Mouse (Mus musculus) embryonic facial prominence, embryonic 10.5 days (tissue): ENCODE data around the gene Abcc3. TPM values are rescaled to one million over a fixed set of nuclear protein-coding genes. Genes with fewer than 3 reads are reported as not detected.

ENCODE experiments used
- DNase-seq: peaks from one replicate; pipeline ENCODE4 v3.0.0-alpha.2; 2017; ENCODE audit warnings: low spot score
- H3K27ac ChIP-seq: fragments of 300-500 bp; sonication (generic); replicated peaks from 2 replicates; pipeline ENCODE4 v1.5.1; 2016; ENCODE audit warnings: mild to moderate bottlenecking
- H3K27me3 ChIP-seq: fragments of 300-500 bp; sonication (generic); replicated peaks from 2 replicates; pipeline ENCODE4 v1.6.1; 2016; ENCODE audit warnings: low read depth, mild to moderate bottlenecking; ENCODE audit not compliant: poor library complexity, severe bottlenecking
- H3K36me3 ChIP-seq: fragments of 300-500 bp; sonication (generic); replicated peaks from 2 replicates; pipeline ENCODE4 v1.6.1; 2016; ENCODE audit warnings: mild to moderate bottlenecking, moderate library complexity
- H3K4me1 ChIP-seq: fragments of 300-500 bp; sonication (generic); 2 replicates; pipeline ENCODE4 v1.6.1; 2016
- H3K4me3 ChIP-seq: fragments of 300-500 bp; sonication (generic); 2 replicates; pipeline ENCODE4 v1.5.1; 2016; ENCODE audit warnings: mild to moderate bottlenecking, moderate library complexity
- H3K9me3 ChIP-seq: fragments of 300-500 bp; sonication (generic); 2 replicates; pipeline ENCODE4 v1.6.1; 2016; ENCODE audit warnings: mild to moderate bottlenecking
- WGBS: fragments of 180-500 bp; shearing (Covaris S2); methylation state at CpG from one replicate; pipeline ENCODE4 v1.1.7; 2016; 5-methylcytosine and 5-hydroxymethylcytosine counted together
- polyA plus RNA-seq: library from polyadenylated mRNA; unstranded; fragments of >200 nt; fragmentation: Nextera tagmentation; extraction: Ambion mirVana; gene quantifications from 2 replicates; pipeline ENCODE4 v1.2.1, GENCODE M21; 2016

Abcc3 gene
- polyA plus RNA-seq, 1 experiment from 2014 or later: 0.24 TPM

DNA sequence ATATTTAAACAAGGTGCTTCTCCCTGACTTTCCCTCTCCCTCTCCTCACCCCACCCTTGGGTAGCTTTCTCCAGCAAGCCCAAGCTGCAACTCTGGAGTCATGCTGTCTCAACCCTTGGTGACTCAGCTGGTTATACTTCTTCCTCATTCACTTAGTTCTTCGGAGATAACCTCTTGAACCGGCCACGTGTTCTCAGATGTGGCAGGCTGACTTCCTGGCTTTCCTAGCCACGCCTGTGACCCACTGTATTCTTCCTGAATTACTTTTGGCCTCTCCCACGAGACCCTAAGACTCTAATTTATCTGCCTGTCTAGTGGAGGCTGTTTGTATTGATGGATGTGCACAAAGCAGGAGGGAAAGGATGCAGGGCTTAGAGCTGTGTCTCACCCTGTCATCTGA is 22.0 kb downstream of the Abcc3 start:
- 47% methylated on average over 5 of the region's 5 CpGs for WGBS
- Histone ChIP-seq H3K36me3 (no peaks in the 10 kb centered on the region), H3K27ac (no peak overlapping the region), H3K9me3 (peaks cover 4% of the 10 kb centered on the region; the same call in 1 of the 2 replicates), H3K27me3 (peaks cover 34% of the 10 kb centered on the region), H3K4me1 (peaks cover 10% of the 10 kb centered on the region), H3K4me3 (no peak overlapping the region)
- no peak for DNase-seq

DNA sequence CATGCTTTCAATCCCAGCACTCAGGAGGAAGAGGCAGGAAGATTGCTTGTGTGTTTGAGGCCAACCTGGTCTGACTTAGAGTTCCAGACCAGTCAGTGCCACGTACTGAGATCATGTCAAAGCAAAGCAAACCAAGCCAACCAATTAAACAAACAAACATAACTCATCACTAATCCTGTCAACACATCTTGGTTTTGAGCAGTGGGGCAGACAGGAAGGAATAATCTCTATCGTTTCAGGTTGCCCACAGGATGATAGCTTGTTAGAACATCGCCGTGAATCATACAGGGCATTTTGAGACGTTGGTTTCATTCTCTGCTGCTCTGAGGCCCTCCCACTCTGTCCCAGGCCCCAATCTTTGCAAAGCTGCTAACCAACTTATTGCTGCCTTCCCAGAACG is 22.8 kb downstream of the Abcc3 start:
- no peaks in the 10 kb centered on the region for H3K36me3 ChIP-seq
- no peak overlapping the region for H3K4me3 ChIP-seq
- DNase-seq: no peak
- H3K27ac ChIP-seq: no peak overlapping the region
- H3K9me3 ChIP-seq: peaks cover 4% of the 10 kb centered on the region; the same call in 1 of the 2 replicates
- WGBS: 85% methylated on average over 6 of the region's 6 CpGs
- H3K27me3 ChIP-seq: peaks cover 34% of the 10 kb centered on the region
- H3K4me1 ChIP-seq: peaks cover 10% of the 10 kb centered on the region

DNA sequence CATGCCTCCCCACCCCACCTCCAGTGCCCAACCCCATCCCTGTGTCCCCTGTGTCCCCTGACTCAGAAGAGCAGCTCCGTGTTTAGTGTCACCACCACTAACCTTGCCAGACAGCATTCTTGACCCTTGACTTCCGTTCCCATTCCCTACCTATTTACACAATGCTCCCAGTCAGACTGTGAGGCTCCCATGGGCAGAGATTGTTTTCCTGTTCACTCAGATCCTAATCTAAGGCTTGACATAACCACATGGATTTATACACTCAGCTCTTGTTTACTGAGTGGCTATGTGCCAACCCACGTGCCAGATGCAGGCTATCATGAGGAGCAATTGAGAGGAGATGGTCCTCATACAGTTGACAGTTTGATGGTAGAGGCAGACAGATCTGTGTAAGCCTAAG is 27.5 kb downstream of the Abcc3 start:
- no peak overlapping the region for H3K4me3 ChIP-seq
- no peaks in the 10 kb centered on the region for H3K36me3 ChIP-seq
- 59% methylated on average over 3 of the region's 3 CpGs for WGBS
- 0 out of 2 replicates have a peak, but pooled peaks cover 7% of the 10 kb centered on the region for H3K27me3 ChIP-seq
- no peak overlapping the region for H3K27ac ChIP-seq
- no peak for DNase-seq
- H3K9me3 ChIP-seq: peaks cover 4% of the 10 kb centered on the region; the same call in 1 of the 2 replicates
- H3K4me1 ChIP-seq: no peaks in the 10 kb centered on the region

GRCm38 (mm10) chr11:94363690-94364089 is 29.1 kb downstream of the Abcc3 start:
- no peaks in the 10 kb centered on the region for H3K36me3 ChIP-seq
- H3K27ac ChIP-seq: no peak overlapping the region
- 0 out of 2 replicates have a peak, but pooled peaks cover 7% of the 10 kb centered on the region for H3K27me3 ChIP-seq
- no peak for DNase-seq
- H3K4me3 ChIP-seq: no peak overlapping the region
- H3K4me1 ChIP-seq: no peaks in the 10 kb centered on the region
- H3K9me3 ChIP-seq: peaks cover 4% of the 10 kb centered on the region; the same call in 1 of the 2 replicates
- 84% methylated on average over 7 of the region's 7 CpGs for WGBS

- H3K27ac ChIP-seq: no peak overlapping the region
- H3K27me3 ChIP-seq: 0 out of 2 replicates have a peak, but pooled peaks cover 1% of the 10 kb centered on the region
- 95% methylated on average over 5 of the region's 5 CpGs for WGBS
- DNase-seq: no peak
- H3K4me3 ChIP-seq: no peak overlapping the region
- H3K9me3 ChIP-seq: peaks cover 4% of the 10 kb centered on the region; the same call in 1 of the 2 replicates
- H3K4me1 ChIP-seq: no peaks in the 10 kb centered on the region
- H3K36me3 ChIP-seq: no peaks in the 10 kb centered on the region
Measured at GRCm38 (mm10) chr11:94362101-94362500, 30.7 kb downstream of the Abcc3 start.

DNA sequence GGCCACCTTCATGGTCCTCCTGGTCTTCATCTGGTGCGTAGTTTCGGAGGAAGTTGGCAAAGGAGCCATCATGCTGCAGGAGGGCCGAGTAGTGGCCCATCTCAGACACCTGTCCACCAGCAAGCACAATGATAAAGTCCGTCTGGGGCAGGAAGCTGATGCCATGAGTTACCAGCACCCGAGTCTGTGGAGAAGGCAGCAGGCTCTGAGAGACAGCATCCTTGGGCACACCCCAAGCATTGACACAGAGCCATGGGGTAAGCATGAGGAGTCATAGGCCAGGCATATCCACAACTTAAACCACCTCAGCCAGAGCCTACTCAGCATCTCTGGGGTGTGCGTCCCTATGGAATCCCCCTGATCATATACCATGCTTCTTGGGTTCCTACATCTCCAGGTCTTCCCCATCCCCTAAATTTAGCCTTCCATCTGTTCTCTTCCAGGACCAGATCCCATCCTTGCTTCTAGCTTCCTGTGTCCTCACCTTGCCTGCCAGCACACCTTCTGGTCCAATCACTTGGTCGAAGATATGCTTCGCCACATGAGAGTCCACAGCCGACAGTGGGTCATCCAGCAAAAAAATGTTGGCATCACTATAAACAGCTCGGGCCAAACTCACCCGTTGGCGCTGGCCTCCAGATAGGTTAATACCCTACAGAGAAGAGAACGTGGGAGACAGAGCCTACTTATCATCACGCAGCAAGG is 31.5 kb downstream of the Abcc3 start:
- WGBS: 92% methylated on average over 14 of the region's 14 CpGs
- Histone ChIP-seq H3K4me1 (no peaks in the 10 kb centered on the region), H3K27me3 (0 out of 2 replicates have a peak, but pooled peaks cover 6% of the 10 kb centered on the region), H3K4me3 (no peak overlapping the region), H3K9me3 (peaks cover 4% of the 10 kb centered on the region; the same call in 1 of the 2 replicates), H3K36me3 (no peaks in the 10 kb centered on the region), H3K27ac (no peak overlapping the region)
- DNase-seq: no peak

DNA sequence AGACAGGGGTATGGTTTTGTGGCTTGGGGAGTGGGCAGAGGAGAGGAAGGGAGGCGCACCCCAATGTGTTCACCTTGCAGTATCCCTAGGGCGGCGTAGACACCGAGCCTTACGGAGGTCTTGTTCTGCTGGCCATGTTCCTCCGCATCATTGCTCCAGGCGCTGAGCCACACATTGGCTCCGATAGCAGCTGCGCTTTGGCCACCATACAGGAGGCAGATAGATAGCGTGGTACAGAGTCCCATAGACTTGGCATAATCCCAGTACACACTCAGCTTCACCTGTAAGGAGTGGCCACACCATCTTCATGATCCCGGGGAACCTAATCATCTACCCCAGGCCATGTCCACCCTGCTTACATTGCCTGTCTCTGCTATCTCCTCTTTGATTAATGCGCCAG is 33.6 kb downstream of the Abcc3 start:
- Histone ChIP-seq H3K27ac (no peak overlapping the region), H3K4me1 (no peaks in the 10 kb centered on the region), H3K4me3 (no peak overlapping the region), H3K27me3 (0 out of 2 replicates have a peak, but pooled peaks cover 6% of the 10 kb centered on the region), H3K36me3 (no peaks in the 10 kb centered on the region), H3K9me3 (no peaks in the 10 kb centered on the region)
- 91% methylated on average over 12 of the region's 12 CpGs for WGBS
- DNase-seq: no peak

DNA sequence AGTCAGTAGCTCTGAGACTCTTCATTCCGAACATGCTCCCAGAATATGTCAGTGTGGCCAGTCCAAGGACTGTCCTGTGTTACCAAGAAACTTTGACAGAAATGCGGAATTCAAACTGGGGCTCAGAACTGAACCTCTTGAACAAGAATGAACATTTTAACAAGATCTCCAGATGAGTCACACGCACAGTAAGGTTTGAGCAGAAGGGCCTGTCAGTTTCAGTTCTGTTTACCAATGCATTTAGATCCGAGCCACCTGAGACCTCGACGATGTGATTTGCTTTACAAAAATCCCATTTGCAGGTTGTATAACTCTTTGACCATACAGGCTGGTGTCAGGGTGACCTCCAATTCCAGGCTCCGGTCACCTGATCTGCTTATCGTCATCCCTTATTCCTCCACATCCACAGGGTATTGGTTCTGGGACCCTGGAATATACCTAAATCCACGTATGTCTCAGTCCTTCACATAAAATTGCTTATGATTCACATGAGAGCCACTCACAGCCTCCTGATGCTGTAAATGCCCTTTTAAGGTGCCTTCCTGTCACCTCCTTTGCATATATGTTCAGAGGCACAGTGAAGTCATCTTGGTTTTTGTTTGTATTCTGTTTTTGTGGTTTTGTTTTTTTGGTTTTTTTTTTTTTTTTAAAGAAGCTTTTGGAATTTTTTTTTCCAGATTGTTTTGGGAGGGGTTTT is 37.1 kb downstream of the Abcc3 start:
- H3K27me3 ChIP-seq: peaks cover 28% of the 10 kb centered on the region
- DNase-seq: no peak
- H3K9me3 ChIP-seq: no peaks in the 10 kb centered on the region
- no peaks in the 10 kb centered on the region for H3K36me3 ChIP-seq
- 0 out of 2 replicates have a peak, but pooled peaks cover 4% of the 10 kb centered on the region for H3K4me1 ChIP-seq
- WGBS: 90% methylated on average over 9 of the region's 9 CpGs
- H3K4me3 ChIP-seq: no peak overlapping the region
- H3K27ac ChIP-seq: no peak overlapping the region

DNA sequence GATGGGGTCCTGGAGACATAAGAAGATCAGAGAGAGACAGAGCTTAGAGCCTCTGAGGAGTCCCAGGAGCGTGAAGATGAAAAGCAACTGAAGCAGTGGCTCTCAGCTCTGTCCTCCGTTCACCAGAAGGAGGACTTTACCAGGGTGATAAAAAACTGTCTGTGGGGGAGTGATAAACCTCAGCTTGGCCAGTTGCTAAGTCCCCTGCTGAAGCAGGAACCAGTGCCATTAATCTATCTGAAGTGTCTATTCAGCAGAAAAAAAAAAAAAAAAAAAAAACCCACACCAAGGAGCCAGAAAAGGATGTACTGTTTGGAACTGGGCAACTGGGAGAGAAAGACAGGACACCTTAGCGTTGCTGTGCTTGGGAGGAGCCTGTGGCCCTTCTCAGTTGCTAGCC is 41.7 kb downstream of the Abcc3 start:
- H3K27me3 ChIP-seq: peaks cover 22% of the 10 kb centered on the region
- 0 out of 2 replicates have a peak, but pooled peaks cover 4% of the 10 kb centered on the region for H3K4me1 ChIP-seq
- no peaks in the 10 kb centered on the region for H3K36me3 ChIP-seq
- WGBS: 38% methylated on average over 3 of the region's 3 CpGs
- no peaks in the 10 kb centered on the region for H3K9me3 ChIP-seq
- no peak overlapping the region for H3K27ac ChIP-seq
- H3K4me3 ChIP-seq: no peak overlapping the region
- DNase-seq: no peak

GRCm38 (mm10) chr11:94350337-94350736 is 42.5 kb downstream of the Abcc3 start:
- Histone ChIP-seq H3K27ac (no peak overlapping the region), H3K36me3 (no peaks in the 10 kb centered on the region), H3K4me1 (0 out of 2 replicates have a peak, but pooled peaks cover 4% of the 10 kb centered on the region), H3K4me3 (no peak overlapping the region), H3K27me3 (peaks cover 22% of the 10 kb centered on the region), H3K9me3 (no peaks in the 10 kb centered on the region)
- DNase-seq: no peak
- WGBS: 61% methylated on average over 1 of the region's 1 CpGs

DNA sequence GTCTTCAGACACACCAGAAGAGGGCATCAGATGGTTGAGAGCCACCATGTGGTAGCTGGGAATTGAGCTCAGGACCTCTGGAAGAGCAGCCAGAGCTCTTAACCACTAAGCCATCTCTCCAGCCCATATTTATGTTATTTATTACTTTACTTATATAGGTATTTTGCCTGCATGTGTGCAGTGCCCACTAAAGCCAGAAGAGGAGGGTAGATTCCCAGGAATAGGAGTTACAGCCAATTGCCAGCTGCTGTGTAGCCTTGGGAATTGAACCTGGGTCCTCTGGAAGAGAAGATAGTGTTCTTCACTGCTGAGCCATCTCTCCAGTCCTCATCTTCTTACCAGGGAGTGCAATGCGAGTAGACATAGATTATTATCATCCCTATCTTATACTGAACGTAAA is 43.0 kb downstream of the Abcc3 start:
- H3K4me3 ChIP-seq: no peak overlapping the region
- no peaks in the 10 kb centered on the region for H3K9me3 ChIP-seq
- no peak overlapping the region for H3K27ac ChIP-seq
- no peak for DNase-seq
- H3K4me1 ChIP-seq: peaks cover 5% of the 10 kb centered on the region
- 84% methylated on average over 2 of the region's 2 CpGs for WGBS
- peaks cover 24% of the 10 kb centered on the region for H3K27me3 ChIP-seq
- no peaks in the 10 kb centered on the region for H3K36me3 ChIP-seq

DNA sequence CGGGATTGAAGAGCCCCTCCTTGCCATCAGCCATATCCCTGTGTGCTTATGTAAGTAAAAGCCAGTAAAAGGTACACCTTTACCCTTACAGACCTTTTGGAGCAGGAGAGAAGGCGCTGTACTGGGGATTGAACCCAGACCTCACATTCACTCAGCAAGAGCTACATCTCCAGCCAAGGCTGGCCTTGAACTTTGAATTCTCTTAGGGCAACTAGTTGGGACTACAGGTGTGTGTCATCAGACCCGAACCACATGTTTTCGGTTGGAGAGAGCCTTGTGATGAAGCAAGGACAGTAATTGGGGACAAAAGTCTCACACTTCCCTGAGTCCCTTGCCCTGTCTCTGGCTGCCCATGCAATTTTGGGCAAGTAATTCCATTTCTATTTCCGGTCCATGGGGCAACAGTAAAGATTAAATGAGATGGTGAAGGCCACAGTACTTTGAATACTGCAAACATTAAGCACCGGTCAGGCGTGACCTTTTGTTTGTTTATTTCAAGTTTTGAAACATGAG is 45.7 kb downstream of the Abcc3 start:
- Histone ChIP-seq H3K9me3 (no peaks in the 10 kb centered on the region), H3K27ac (no peak overlapping the region), H3K36me3 (no peaks in the 10 kb centered on the region), H3K27me3 (peaks cover 18% of the 10 kb centered on the region; the same call in 1 of the 2 replicates), H3K4me1 (peaks cover 27% of the 10 kb centered on the region), H3K4me3 (no peak overlapping the region)
- 87% methylated on average over 7 of the region's 7 CpGs for WGBS
- DNase-seq: no peak
